Mouse (Mus musculus): ENCODE measurements at regions not wholly inside any gene's neighbourhood (a gene's known extent, or its start where the extent isn't known, plus 50 kb on each side); places are given as distances from the start of the nearest gene placed in this dataset.

DNA sequence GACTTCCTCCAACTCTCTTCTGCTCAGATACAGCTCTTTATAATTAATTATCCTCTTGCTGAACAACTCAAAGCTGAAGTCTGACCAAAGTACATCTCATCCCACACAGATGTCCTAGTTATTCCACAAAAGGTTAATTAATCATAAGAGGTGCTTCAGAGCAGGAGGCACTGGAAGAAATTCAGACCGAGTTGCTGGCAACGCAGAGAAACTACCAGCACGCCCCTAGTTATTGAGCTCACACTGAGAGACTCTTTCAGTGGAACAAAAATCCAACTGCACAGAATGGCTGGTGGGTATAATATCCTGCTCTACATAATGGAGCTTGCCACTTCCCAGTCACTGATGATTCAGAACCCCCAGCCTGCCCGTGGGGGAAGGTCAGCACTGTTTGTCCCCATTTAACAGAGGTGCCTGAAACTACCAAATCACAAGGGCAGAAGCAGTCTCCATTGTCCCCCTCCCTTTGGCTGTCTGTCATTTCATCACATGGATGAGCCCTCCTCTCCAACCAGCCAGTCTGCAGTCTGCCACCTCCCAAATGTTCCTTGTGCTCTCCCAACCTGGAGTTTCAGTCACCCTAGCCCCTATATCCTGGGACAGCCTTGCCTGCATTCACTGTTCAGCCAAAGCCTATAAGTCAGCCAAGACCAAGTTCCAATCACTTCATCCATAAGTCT is 170.3 kb upstream of the Creb1 start:
- no peak for DNase-seq (ENCODE audit: low read depth, low spot score)

DNA sequence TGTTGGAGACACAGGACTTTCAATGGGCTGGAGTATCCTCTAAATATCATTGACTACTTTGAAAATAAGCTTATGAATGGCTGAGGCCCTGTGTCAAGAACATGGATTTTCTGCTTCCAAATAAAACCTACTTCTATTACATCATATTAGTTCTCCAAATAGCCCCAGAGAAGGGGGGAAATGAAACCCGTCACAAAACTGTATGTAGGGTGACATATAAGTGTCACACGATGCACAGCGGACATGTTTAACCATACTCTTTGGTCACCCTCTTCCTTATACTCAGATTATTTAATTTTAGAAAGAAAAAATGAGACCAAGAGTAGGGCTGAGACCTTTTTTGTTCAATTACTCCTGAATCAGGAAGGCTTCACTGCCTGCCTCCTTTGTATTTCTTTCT is 189.2 kb upstream of the Creb1 start:
- no peak for DNase-seq (ENCODE audit: low read depth, low spot score)

DNA sequence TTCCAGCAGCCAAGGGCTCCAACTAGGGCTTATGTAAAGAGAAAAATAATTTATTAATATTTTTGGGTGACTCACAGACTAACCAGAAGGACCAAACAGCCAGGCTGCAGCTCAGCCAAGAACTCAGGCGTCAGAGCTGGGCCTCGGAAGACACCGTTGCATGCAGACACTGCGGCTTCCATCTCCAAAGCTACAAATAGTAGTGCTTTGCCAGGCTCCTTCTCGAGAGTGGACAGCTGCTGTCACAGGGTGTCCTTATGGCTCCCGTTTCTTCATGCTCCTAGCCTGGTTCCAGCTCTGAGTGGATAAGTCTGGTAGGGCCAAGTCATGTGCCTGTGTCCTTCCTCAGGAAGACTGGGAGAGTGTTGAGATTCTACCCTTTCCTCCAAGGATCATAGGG is 190.8 kb upstream of the Creb1 start:
- no peak for DNase-seq (ENCODE audit: low read depth, low spot score)

DNA sequence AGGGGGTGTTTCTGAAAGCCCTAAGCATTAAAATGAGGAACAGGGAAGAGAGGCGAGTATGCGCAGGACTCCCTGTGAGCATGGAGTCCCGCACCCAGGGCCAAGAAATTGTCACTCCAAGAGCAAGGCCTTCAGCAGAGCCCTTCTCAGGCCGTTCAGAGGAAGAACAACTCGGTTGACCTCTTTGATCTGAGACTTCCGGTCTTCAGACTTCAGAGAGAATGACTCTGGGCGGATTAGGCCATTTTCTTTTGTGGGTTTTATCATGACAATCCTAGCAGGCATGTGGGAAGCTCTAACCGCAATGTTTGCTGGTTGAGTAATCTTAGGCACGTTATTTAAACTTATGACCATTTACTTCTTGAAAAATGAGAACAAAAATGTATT is 193.9 kb upstream of the Creb1 start:
- no peak for DNase-seq (ENCODE audit: low read depth, low spot score)

DNA sequence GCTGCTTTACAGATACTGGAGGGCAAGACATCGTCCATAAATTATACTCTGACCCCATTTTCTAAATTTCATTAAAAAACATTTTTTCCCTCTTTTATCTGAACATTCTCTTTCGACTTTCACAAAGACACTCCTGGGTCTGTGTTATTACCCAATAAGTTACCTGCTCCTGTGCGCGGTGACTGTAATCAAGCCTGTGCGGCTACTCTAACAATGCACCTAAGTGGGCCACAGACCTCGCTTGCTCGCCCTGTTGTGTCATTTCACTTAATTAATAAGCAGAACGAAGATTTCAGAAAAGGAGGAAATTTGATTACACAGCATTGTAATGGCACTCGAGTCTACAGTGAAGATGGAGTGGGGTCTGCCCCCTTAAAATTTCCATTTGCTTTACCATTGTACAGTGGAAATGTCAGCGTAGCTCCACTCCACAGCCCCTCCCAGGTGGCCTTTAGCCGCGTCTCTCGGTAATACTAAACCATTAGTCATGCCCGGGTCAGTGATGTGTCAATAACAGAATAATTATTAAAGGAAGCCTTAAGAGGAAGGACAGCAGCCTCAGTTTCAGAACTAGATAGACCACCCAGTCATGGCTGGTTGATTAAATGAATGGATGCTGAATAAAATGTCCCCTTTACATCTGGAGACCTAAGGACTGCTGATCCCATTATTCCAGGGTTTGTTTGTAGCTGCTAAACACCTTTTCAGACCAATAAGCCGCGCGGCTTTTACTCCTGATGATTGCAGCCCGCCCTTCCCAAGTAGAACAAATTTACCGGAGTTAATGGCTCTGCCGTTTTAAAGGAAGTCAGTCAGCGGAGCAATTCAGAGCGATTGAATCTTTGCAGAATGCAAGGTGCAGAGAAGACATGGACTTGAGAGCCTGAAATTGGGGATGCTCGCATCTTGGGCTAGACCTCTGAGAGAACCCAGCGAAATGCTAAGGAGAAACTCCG is 194.5 kb upstream of the Creb1 start:
- no peak for DNase-seq (ENCODE audit: low read depth, low spot score)

DNA sequence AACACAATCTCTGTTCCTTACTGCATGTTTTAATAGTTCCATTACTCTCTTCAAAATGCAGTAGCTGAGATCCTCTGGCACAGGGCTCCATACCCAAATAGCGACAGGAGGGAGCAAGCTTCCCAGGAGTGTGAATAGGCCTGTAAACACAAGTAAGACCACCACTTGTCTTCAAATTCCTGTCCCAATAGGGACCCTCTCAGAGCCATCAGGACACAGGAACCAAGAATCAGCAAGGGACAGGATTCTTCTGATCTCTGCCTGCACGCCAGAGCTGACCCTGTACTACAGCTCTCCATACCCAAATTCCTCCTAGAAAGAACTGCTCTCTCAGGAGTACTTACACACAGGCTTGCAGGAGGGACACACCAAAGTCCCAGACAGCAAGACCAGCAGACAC is 200.9 kb upstream of the Creb1 start:
- no peak for DNase-seq (ENCODE audit: low read depth, low spot score)

DNA sequence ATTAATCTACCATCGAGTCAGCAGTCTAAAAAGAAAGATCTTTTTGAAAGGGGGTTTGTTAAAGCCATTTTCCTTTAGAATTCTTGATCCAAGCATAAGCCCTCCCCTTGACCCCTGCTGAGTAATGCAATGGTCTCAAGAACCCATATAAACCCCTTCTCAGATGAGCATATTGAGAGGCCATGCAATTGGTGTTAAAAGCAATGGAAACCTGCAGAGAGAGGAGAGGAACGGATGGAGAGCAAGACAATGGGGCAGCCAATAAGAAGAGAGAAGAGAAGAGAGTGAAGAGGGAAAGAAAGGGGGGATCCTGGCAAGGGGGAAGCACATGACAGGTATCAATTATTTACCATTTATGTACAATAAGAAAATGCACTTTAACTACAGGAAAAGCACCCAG is 201.7 kb upstream of the Creb1 start:
- DNase-seq (ENCODE audit: low read depth, low spot score): no peak

DNA sequence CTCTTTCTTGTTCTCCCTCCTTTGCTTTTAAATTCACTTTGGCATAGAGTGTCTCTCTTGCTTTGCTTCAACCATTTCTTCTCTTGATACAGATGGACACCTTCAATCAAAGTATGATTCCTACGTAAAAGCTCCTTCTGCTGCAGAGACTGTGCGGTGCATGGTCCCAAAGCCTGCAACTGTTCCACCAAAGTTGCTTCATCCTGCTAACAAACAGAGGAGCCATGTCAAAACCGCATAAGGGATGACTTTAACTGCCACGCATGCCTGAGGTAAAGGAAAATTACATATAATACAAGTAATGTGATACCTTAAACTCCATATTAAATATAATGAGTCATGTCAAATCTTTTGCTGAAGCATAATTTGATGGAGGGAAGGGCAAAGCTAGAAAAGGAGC is 200.1 kb upstream of the Klf7 start:
- no peak for DNase-seq (ENCODE audit: low read depth, low spot score)

DNA sequence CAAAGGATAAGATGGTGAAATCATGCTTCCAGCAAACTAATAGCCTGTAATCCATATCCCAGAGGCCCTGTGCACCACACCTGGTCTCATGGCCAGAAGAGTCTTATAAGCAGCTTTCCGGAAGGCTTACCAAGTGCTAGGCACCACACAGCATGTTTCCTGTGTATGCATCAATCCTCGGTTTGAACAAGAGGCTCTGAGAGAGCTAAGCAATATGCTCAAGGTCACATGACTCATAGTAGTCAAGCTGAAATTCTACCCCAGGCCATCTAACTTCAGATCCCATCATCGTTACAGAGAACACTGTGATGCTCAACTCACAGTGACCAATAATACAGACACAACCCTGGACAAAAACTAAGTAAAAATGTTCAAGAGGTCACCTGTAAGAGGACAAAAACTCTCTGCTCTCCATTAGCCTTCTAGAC is 197.1 kb upstream of the Klf7 start:
- DNase-seq (ENCODE audit: low read depth, low spot score): no peak

DNA sequence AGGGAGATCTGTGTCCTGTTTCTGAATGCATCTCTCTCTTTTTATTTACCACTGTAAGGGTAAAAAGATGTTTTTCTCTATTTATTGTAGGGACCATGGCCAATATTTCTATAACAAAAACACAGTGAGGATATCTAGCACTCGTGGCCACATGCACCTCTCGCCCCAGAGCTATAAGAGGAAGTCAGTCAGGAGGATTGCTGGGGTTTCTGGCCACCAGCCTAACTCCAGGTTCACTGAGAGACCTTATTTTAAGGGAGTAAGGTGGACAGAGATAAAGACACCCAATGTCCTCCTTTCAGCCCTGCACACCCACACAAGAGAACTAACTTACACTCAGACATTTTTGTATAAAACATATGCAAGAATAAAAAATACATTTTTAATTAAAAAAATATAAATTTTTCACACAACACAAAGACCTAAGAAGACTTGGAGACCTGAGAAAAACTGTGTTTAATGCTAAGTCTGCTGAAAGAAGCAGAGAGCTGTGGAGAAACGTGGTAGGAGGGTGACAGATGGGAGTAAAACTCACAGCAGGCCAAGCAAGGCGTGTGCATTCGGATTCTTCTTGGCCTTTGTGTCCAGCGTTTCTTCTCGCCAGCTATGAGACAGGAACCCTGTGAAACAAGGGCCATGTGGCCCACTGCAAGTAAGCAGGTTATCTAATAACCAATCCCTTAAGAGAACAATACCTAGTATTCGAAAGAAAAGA is 196.5 kb upstream of the Klf7 start:
- DNase-seq (ENCODE audit: low read depth, low spot score): no peak

DNA sequence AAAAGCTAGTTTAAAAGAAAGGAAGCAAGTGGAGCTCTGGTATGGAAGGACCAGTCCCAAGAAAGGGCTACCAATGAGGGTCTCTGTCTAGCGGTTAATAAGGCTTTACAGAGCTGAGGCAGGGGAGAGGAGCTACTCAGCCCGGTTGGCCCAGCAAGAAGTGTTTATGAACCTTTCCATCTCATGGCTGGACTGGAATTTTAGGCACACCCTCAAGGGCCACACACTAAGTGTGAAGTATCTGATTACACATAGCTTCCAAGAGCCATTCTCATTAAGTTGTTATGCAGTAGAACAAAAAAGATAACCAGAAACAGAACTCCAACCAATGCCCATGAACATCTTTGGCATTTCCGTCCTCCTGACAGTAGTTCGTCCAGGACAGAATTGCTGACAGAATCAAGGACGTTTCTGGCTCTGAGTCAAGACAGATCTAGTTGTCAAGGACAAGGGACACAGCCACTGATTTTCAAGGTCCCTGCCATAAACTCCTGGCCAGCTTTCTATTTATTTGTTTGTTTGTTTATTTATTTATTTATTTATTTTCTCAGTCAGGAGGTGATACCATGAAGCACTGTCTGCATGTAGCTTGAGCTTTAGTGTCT is 195.1 kb upstream of the Klf7 start:
- no peak for DNase-seq (ENCODE audit: low read depth, low spot score)

DNA sequence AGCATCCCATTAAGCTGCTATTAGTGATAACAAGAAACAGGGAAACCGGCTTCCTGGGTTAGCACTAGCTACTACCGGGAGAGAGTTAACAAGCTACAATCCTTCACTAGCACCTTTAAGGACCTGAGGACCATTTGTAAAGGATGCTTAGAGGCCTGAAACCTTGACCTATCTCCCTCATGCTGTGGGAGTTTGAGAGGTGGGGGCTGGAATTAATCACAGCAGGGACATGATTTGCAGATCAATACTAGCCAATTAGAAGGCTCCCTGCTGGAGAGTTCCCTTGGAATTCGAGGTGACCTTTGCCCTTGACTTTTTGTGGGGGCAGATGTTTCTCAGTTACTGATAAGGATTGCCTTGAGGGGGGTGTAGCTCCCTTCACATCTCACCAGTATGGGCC is 189.3 kb upstream of the Klf7 start:
- no peak for DNase-seq (ENCODE audit: low read depth, low spot score)

DNA sequence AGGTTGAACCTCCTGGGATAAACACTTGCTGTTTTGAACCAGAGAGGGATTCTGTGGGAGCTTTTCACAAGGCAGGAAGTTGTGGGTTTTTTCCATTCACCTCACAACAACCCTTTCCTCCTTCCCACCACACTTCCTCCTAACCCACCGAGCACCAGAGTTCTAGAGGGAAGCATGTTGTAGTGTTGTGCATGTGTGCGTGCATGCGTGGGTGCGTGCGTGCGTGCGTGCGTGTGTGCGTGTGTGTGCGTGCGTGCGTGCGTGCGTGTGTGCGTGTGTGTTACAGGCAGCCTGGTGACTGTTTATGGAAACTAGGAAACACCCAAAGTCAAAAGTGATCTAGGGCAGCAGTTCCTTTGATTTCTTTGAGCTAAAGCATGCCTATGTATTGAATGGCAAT is 186.5 kb upstream of the Klf7 start:
- DNase-seq (ENCODE audit: low read depth, low spot score): peak; percentile 56

DNA sequence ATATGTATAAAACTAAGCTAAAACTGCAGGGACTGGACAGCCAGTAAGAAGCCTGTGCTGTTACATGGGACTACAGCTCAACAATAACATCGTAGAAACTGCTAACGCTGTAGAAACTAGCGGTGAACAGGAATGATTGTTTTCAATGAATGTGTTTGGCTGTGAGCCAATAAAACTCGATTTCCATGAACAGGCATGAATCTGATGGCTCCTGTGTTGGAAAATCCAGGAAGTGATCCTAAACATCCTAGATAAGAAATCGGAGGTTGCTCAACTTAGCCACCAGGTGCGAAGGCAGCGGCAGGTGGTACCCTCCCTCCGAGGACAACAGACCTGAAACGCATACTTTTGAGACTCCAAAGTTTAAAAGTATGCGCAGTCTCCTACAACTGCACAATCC is 186.0 kb upstream of the Klf7 start:
- DNase-seq (ENCODE audit: low read depth, low spot score): no peak

DNA sequence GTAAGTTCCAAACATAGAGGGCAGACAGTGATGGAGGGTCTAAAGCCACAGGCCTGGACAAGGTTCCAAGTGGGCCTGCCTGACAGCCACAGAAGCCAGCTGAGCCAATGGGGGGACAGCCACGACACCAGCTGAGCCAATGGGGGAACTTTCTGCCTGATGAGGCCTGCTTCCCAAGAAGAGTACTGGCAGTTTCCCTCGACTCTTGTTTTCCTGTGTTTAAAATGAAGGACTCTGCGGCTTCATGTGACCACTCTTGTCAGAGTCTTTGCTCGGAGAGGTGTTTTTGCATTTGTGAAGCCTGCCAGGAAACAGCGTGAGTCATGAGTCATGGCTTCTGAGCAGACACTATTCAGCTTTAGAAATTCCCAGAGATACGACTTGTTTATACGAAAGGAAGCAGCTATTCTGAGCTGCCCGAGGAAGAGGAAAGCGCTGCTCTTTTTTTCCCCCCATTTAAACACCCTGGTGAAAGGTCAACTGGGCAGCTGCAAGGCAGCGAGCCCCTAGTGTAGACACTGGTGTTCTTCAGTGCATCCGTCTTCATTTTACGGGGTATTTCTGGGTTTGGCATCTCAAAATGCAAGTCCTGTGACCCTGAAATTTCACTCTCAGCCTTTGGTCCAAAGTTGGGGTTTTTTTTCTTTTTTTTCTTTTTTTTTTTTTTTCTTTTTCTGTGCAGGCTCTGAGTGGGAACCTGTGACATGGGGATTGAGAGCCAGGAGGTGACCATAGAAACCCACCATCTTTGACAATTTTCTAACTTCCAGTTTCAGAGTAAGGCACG is 183.5 kb upstream of the Klf7 start:
- peak; percentile 21 for DNase-seq (ENCODE audit: low read depth, low spot score)

DNA sequence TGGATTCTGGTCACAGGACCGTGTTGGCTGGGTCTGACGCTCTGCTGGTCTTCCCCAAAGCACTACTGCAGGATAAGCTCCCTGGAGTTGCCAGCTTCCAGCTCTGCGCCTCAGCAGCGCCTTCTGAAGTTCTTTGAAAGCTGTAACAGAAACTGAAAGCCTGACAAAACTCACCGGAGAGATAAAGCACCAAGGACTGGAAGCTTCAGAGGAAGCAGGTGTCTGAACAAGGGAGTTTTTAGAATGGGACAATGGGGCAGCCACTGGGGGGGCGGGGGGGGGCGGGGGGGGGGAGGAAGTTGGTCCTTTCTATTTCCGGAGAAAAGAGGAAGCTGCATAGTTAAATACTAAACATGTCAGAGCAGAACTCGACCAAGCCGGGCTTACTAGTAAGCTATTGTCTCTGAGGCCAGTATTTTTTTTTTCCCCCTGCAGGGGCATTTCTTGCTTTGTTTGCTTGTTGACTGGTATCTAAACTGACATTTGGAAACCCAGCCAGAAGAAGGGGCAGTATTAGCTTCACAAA is 180.8 kb upstream of the Klf7 start:
- peak; percentile 51 for DNase-seq (ENCODE audit: low read depth, low spot score)

DNA sequence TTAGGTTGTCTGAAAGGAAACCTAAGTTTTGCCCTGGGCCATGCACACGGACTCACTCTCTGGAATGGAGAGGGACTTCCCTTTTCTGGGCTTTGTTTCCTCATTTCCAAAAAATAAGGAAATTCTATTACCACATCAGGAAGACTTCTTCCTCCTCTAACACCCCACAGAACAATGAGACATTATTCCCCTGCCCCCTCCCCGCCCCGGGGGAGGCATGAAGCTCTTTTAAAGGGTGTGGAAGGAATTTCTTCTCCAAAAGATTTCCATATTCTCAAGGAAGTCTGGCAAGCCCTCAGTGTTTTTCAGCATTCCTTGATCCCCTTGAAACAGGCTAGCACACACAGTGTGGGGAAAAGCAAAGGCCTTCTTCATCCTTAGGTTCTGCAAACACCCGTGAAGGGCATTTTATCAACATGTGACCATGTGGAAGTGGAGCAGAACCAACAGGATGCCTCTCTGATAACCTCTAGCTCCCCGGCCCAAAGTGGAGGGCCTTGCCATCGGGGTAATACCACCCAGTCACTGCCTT is 179.5 kb upstream of the Klf7 start:
- DNase-seq (ENCODE audit: low read depth, low spot score): no peak

DNA sequence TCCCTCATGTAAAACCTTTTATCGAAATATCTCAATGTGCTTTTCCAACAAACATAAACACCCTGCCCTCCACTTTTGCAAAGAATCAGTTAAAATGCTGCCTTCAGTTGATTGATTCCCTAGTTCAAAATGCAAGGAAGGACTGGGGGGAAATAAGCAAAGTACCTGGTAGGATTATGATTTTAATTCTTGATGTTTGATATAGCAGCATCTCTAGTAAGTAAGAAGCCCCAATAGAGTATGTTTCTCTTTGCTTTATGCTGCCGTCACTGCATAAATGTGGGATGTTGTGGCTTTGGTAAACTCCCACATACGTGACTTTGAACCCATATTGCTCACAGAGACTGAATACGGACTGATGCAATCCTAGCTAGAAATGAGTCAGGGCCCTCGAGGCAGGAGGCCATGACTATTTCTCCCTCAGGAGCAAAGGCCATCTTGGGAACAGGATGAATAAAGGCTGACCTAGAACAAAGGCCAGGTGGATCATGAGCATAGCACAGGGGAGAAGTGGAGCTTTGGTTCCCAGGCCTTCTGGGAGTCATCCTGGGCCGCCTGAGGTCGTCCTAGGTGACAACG is 179.0 kb upstream of the Klf7 start:
- DNase-seq (ENCODE audit: low read depth, low spot score): peak; percentile 30

DNA sequence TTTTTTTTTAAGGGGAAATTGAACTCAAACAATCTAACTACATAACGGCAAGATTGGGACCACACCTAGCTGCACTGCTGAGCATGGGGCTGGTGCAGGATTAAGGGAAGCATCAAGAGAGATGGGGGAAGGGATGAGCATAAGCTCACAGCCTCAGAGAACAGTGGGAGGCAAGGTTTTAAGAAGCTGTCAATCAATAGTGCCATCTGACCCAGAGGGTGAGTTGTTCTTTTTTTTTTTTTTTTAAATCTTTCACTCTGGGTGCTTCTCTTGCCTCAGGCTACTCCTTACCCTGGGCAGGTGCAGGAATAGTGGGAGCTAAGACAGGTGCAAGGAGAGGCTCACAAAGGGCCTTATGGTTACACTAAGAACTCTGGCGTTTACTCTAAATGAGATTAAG is 176.9 kb upstream of the Klf7 start:
- no peak for DNase-seq (ENCODE audit: low read depth, low spot score)

DNA sequence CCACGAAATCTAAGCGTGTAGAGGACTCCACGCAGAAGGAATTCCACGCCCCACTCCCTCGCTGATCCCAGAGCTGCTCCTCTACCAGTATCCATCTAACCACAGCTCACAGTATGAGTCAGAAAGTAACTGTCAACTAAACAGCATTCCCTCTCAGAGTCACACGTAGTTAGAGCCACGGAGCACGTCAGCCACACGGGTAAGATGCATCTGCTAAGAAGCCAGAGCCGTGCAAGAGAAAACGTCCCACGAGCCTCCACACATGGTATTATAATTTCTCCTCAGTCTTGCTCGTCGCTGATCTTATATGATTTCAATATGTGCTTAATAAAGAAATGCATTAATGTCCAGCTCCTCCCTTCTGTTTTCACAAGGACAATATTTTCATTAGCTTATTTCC is 176.1 kb upstream of the Klf7 start:
- no peak for DNase-seq (ENCODE audit: low read depth, low spot score)

All from CD4-positive helper T cell, adult 2 months (primary cell).